30 mouse cellular contexts compared by ENCODE assay signal in the genomic region with DNA sequence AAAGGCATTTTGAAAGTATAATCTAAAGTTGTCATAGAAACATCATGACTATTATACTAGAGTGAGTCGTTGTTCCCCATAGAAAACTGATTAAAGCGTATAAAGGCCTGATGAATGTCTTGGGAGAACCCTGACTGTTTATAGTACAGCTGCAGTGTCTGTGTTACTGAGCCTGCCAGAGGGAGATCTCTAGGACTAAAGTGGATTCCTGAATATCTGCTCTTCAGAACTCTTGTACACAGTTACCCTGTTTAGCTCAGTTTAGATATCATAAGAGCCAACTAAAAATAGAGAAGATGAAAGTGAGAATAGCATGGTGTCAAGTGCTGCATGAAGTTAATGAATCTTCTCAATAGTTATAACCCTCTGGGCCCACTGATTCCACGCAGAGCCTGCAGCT. TPM values are rescaled to one million over a fixed set of nuclear protein-coding genes. Genes with fewer than 3 reads are reported as not detected.
DNase-seq lines count a peak whose midpoint lies in the region; ATAC-seq and TF ChIP-seq lines count a peak whose summit lies in the region.
"Had no signal": no experiment of that assay in that cellular context is flagged by ENCODE, and none has a peak within 500 bp of the region (broad histone marks: within the 10 kb centered on the region; RNA-seq: fewer than 3 reads in every experiment).

No protein-coding gene starts in this region.

- intact Hi-C loops in gastrocnemius, adult 2 months (cut with DNase I), result no loop called here

- 0 out of 2 replicates have a peak, but pooled peaks have one; percentile 16 for ATAC-seq in midbrain, embryonic 12.5 days (ENCODE audit: low FRiP score, low read depth)
- ATAC-seq in midbrain, embryonic 16.5 days, result no peak
- ATAC-seq in heart, embryonic 15.5 days (replicated peaks; ENCODE audit: insufficient number of reproducible peaks, insufficient read depth, low FRiP score, low read depth), result peak; percentile 86; the same call in 1 of the 2 replicates
- ATAC-seq in neural tube, embryonic 15.5 days (ENCODE audit: low FRiP score), result no peak
- ATAC-seq: hindbrain, embryonic 16.5 days; intestine, embryonic 15.5 days; liver, postnatal 0 days; lung, postnatal 0 days had no signal

- WGBS in midbrain, embryonic 12.5 days, result 53% methylated on average over 3 of the region's 3 CpGs
- 49% methylated on average over 3 of the region's 3 CpGs for WGBS in midbrain, embryonic 16.5 days
- WGBS in heart, embryonic 15.5 days, result 39% methylated on average over 3 of the region's 3 CpGs
- WGBS in neural tube, embryonic 15.5 days, result 25% methylated on average over 3 of the region's 3 CpGs

- no peak overlapping the region for H3K4me2 ChIP-seq in midbrain, embryonic 12.5 days (replicated peaks)
- H3K4me2 ChIP-seq in midbrain, embryonic 16.5 days (ENCODE audit: low read length), result no peak overlapping the region
- H3K4me2 ChIP-seq in heart, embryonic 15.5 days, result peak overlapping the region; percentile 40
- no peak overlapping the region for H3K4me2 ChIP-seq in neural tube, embryonic 15.5 days
- H3K4me2 ChIP-seq: embryonic facial prominence, embryonic 12.5 days; intestine, embryonic 15.5 days; limb, embryonic 12.5 days; liver, embryonic 11.5 days; midbrain, embryonic 11.5 days had no signal

- no peak for DNase-seq in gastrocnemius, adult 2 months
- no peak for DNase-seq in gastrocnemius, adult 18-20 months (ENCODE audit: low spot score)
- no peak for DNase-seq in frontal cortex, postnatal 10 days (ENCODE audit: low spot score in 2 of 2)
- no peak for DNase-seq in layer of hippocampus, adult 18-20 months (ENCODE audit: low spot score in 2 of 2)
- DNase-seq: adrenal gland, postnatal 10 days; cerebellum, adult 2 months; cerebellum, postnatal 25 days; gastrocnemius, postnatal 10 days; kidney, adult 8-10 months; kidney, postnatal 10 days; liver, postnatal 0 days; thymus, adult 18-20 months; thymus, postnatal 36 days had no signal

- H3K27ac ChIP-seq in gastrocnemius, adult 2 months, result peak overlapping the region; percentile 46
- H3K27ac ChIP-seq in midbrain, embryonic 12.5 days (replicated peaks), result peak overlapping the region; percentile 30; the same call in 1 of the 2 replicates
- no peak overlapping the region for H3K27ac ChIP-seq in midbrain, embryonic 16.5 days (ENCODE audit: low read length)
- peak overlapping the region; percentile 86 for H3K27ac ChIP-seq in heart, embryonic 15.5 days
- H3K27ac ChIP-seq in neural tube, embryonic 15.5 days (replicated peaks), result peak overlapping the region; percentile 15; the same call in 1 of the 2 replicates
- H3K27ac ChIP-seq: embryonic facial prominence, embryonic 12.5 days; intestine, embryonic 15.5 days; layer of hippocampus, adult 2 months; limb, embryonic 12.5 days; macrophage had no signal

- no peaks in the 10 kb centered on the region for H3K36me3 ChIP-seq in midbrain, embryonic 12.5 days
- no peaks in the 10 kb centered on the region for H3K36me3 ChIP-seq in midbrain, embryonic 16.5 days (ENCODE audit: control insufficient read depth, insufficient read depth, low read length)
- H3K36me3 ChIP-seq in heart, embryonic 15.5 days, result no peaks in the 10 kb centered on the region
- H3K36me3 ChIP-seq in neural tube, embryonic 15.5 days, result no peaks in the 10 kb centered on the region
- H3K36me3 ChIP-seq: embryonic facial prominence, embryonic 12.5 days; intestine, embryonic 15.5 days had no signal

- no peak for TF ChIP-seq CTCF in gastrocnemius, adult 2 months (IDR thresholded peaks at IDR 0.05)

- H3K9me3 ChIP-seq in midbrain, embryonic 12.5 days, result no peaks in the 10 kb centered on the region
- H3K9me3 ChIP-seq in midbrain, embryonic 16.5 days (replicated peaks; ENCODE audit: control insufficient read depth, low read length, poor library complexity, severe bottlenecking), result no peaks in the 10 kb centered on the region
- no peaks in the 10 kb centered on the region for H3K9me3 ChIP-seq in heart, embryonic 15.5 days (replicated peaks)
- H3K9me3 ChIP-seq in neural tube, embryonic 15.5 days (replicated peaks), result no peaks in the 10 kb centered on the region
- H3K9me3 ChIP-seq: embryonic facial prominence, embryonic 12.5 days; intestine, embryonic 15.5 days; limb, embryonic 12.5 days had no signal

- peaks cover 10% of the 10 kb centered on the region for H3K4me1 ChIP-seq in midbrain, embryonic 12.5 days
- H3K4me1 ChIP-seq in midbrain, embryonic 16.5 days (ENCODE audit: control insufficient read depth, insufficient read depth, low read length), result peaks cover 3% of the 10 kb centered on the region; the same call in 1 of the 2 replicates
- H3K4me1 ChIP-seq in heart, embryonic 15.5 days (replicated peaks), result peaks cover 19% of the 10 kb centered on the region
- H3K4me1 ChIP-seq in neural tube, embryonic 15.5 days, result peaks cover 17% of the 10 kb centered on the region
- H3K4me1 ChIP-seq: embryonic facial prominence, embryonic 12.5 days; intestine, embryonic 15.5 days; limb, embryonic 12.5 days had no signal

- H3K27me3 ChIP-seq in midbrain, embryonic 12.5 days, result no peaks in the 10 kb centered on the region
- no peaks in the 10 kb centered on the region for H3K27me3 ChIP-seq in midbrain, embryonic 16.5 days (ENCODE audit: control insufficient read depth, insufficient read depth, low read depth, low read length)
- H3K27me3 ChIP-seq in heart, embryonic 15.5 days, result no peaks in the 10 kb centered on the region
- no peaks in the 10 kb centered on the region for H3K27me3 ChIP-seq in neural tube, embryonic 15.5 days (replicated peaks)
- H3K27me3 ChIP-seq: embryonic facial prominence, embryonic 12.5 days; intestine, embryonic 15.5 days; limb, embryonic 12.5 days had no signal

- no peak overlapping the region for H3K4me3 ChIP-seq in gastrocnemius, adult 2 months
- H3K4me3 ChIP-seq in midbrain, embryonic 12.5 days, result no peak overlapping the region
- no peak overlapping the region for H3K4me3 ChIP-seq in midbrain, embryonic 16.5 days (ENCODE audit: low read depth, low read length)
- H3K4me3 ChIP-seq in heart, embryonic 15.5 days, result no peak overlapping the region
- no peak overlapping the region for H3K4me3 ChIP-seq in neural tube, embryonic 15.5 days (replicated peaks)
- H3K4me3 ChIP-seq: embryonic facial prominence, embryonic 12.5 days; intestine, embryonic 15.5 days; layer of hippocampus, adult 2 months; limb, embryonic 12.5 days had no signal

- H3K9ac ChIP-seq in midbrain, embryonic 12.5 days (replicated peaks), result no peak overlapping the region
- no peak overlapping the region for H3K9ac ChIP-seq in midbrain, embryonic 16.5 days (ENCODE audit: low read depth, low read length)
- H3K9ac ChIP-seq in heart, embryonic 15.5 days, result no peak overlapping the region
- no peak overlapping the region for H3K9ac ChIP-seq in neural tube, embryonic 15.5 days (replicated peaks)
- H3K9ac ChIP-seq: embryonic facial prominence, embryonic 12.5 days; intestine, embryonic 15.5 days; limb, embryonic 12.5 days; liver, postnatal 0 days had no signal

RNA-seq across cellular contexts. Expression of a gene that starts 10.6 kb away (rescaled TPM):
- 1 to 10 TPM; 5.4 to 8.5 TPM for total RNA-seq in gastrocnemius, adult 2 months (2021)
- total RNA-seq in gastrocnemius, adult 18-20 months (2021), result 1 to 10 TPM; 6.8 to 8.6 TPM
- polyA plus RNA-seq in midbrain, embryonic 12.5 days (2016; fragmentation: Nextera tagmentation; extraction: Ambion mirVana), result 35.5 and 36.2 TPM in 2 replicates
- 17.2 and 18.8 TPM in 2 replicates for polyA plus RNA-seq in midbrain, embryonic 16.5 days (2015; fragmentation: Nextera tagmentation; extraction: Ambion mirVana)
- 19.1 and 21.8 TPM in 2 replicates for polyA plus RNA-seq in heart, embryonic 15.5 days (2015; fragmentation: Nextera tagmentation; extraction: Ambion mirVana)
- polyA plus RNA-seq in neural tube, embryonic 15.5 days (2015; fragmentation: Nextera tagmentation; extraction: Ambion mirVana), result 16.3 and 16.5 TPM in 2 replicates
- total RNA-seq in layer of hippocampus, adult 18-20 months (2021), result 1 to 10 TPM; 8.1 to 8.6 TPM

RNA-seq across cellular contexts. Expression of a gene that starts 10.7 kb away (rescaled TPM):
- 10 to 100 TPM in 1 of 2 experiments, 1 to 10 TPM in 1; 9.0 to 10.2 TPM for total RNA-seq in gastrocnemius, adult 2 months (2021)
- total RNA-seq in gastrocnemius, adult 18-20 months (2021), result 10 to 100 TPM; 10.6 to 14.4 TPM
- polyA plus RNA-seq in midbrain, embryonic 12.5 days (2016; fragmentation: Nextera tagmentation; extraction: Ambion mirVana), result 46.7 and 53.7 TPM in 2 replicates
- 31.9 and 35.3 TPM in 2 replicates for polyA plus RNA-seq in midbrain, embryonic 16.5 days (2015; fragmentation: Nextera tagmentation; extraction: Ambion mirVana)
- polyA plus RNA-seq in heart, embryonic 15.5 days (2015; fragmentation: Nextera tagmentation; extraction: Ambion mirVana), result 17.8 and 18.9 TPM in 2 replicates
- polyA plus RNA-seq in neural tube, embryonic 15.5 days (2015; fragmentation: Nextera tagmentation; extraction: Ambion mirVana), result 21.8 and 25.0 TPM in 2 replicates
- total RNA-seq in layer of hippocampus, adult 18-20 months (2021), result 10 to 100 TPM; 16.5 to 17.5 TPM

RNA-seq across cellular contexts. Expression of a gene that starts 29.7 kb away (rescaled TPM):
- not detected for total RNA-seq in gastrocnemius, adult 2 months (2021)
- under 1 TPM; 0.43 to 0.57 TPM for total RNA-seq in gastrocnemius, adult 18-20 months (2021)
- 0.21 TPM in 1 of 2 replicates, not detected in the other for polyA plus RNA-seq in midbrain, embryonic 12.5 days (2016; fragmentation: Nextera tagmentation; extraction: Ambion mirVana)
- 0.19 and 0.34 TPM in 2 replicates for polyA plus RNA-seq in midbrain, embryonic 16.5 days (2015; fragmentation: Nextera tagmentation; extraction: Ambion mirVana)
- 0.21 and 0.30 TPM in 2 replicates for polyA plus RNA-seq in heart, embryonic 15.5 days (2015; fragmentation: Nextera tagmentation; extraction: Ambion mirVana)
- 0.23 TPM in 2 replicates for polyA plus RNA-seq in neural tube, embryonic 15.5 days (2015; fragmentation: Nextera tagmentation; extraction: Ambion mirVana)
- total RNA-seq in layer of hippocampus, adult 18-20 months (2021), result not detected
- total RNA-seq: granulocyte monocyte progenitor cell, adult 5-6 weeks; layer of hippocampus, adult 2 months; layer of hippocampus, postnatal 25 days; left cerebral cortex, postnatal 10 days had no signal
- polyA plus RNA-seq: hindbrain, embryonic 16.5 days; macrophage; neural tube, embryonic 14.5 days had no signal

Comparison
In these comparisons a context has a peak if more than half of its experiments do, and no peak if none do; other contexts are left out.
1. ATAC-seq: peak in midbrain, embryonic 12.5 days (single experiment) and heart, embryonic 15.5 days (single experiment); none in midbrain, embryonic 16.5 days (single experiment) and neural tube, embryonic 15.5 days (single experiment).